Mouse (Mus musculus) v-Abl transformed pro-B cells (cell line): Measurements from ENCODE around the gene Mgarp.

ENCODE experiments used
- in situ Hi-C, 2 experiments: fragments of 400-800 bp; cut with MboI; formaldehyde crosslinking; loops; one replicate each; pipeline ENCODE4 v1.15.1; 2025; ENCODE audit not compliant: unreplicated experiment in 2 of 2

Gene Mgarp

GRCm38 (mm10) chr3:51373544-51373943 lies 23.0 kb downstream of the Mgarp start:
- in situ Hi-C loops = loop anchor here in 1 of 2 experiments (10.0 kb wide), 2 partner anchors 171 to 271 kb away; no protein-coding TSS in a partner anchor

GRCm38 (mm10) chr3:51372883-51373282 lies 23.7 kb downstream of the Mgarp start:
- in situ Hi-C loops = loop anchor here in 1 of 2 experiments (10.0 kb wide), 2 partner anchors 172 to 272 kb away; no protein-coding TSS in a partner anchor

- in situ Hi-C loops = loop anchor here in 1 of 2 experiments (10.0 kb wide), 2 partner anchors 173 to 273 kb away; no protein-coding TSS in a partner anchor
These were observed 24.7 kb downstream of the Mgarp start for GRCm38 (mm10) chr3:51371826-51372225.

GRCm38 (mm10) chr3:51368011-51368410 lies 28.5 kb downstream of the Mgarp start:
- in situ Hi-C loops = no loop called here

- in situ Hi-C loops = no loop called here
These were observed 29.6 kb downstream of the Mgarp start for GRCm38 (mm10) chr3:51366926-51367325.

GRCm38 (mm10) chr3:51365517-51365882 lies 31.0 kb downstream of the Mgarp start:
- in situ Hi-C loops = no loop called here

GRCm38 (mm10) chr3:51364703-51365516 lies 31.6 kb downstream of the Mgarp start:
- in situ Hi-C loops = loop anchor here in 1 of 2 experiments (5.0 kb wide), 1 partner anchor 133 kb away; no protein-coding TSS in a partner anchor

- in situ Hi-C loops = loop anchor here in 1 of 2 experiments (5.0 kb wide), 1 partner anchor 129 kb away; no protein-coding TSS in a partner anchor
These were observed 35.5 kb downstream of the Mgarp start for GRCm38 (mm10) chr3:51361066-51361465.

- in situ Hi-C loops = loop anchor here (5.0 to 10.0 kb wide), 2 partner anchors 125 to 127 kb away; no protein-coding TSS in a partner anchor
These were observed 36.8 kb downstream of the Mgarp start for GRCm38 (mm10) chr3:51359558-51360307.

GRCm38 (mm10) chr3:51358660-51359557 lies 37.6 kb downstream of the Mgarp start:
- in situ Hi-C loops = loop anchor here in 1 of 2 experiments (10.0 kb wide), 1 partner anchor 124 kb away; no protein-coding TSS in a partner anchor

GRCm38 (mm10) chr3:51358181-51358580 lies 38.4 kb downstream of the Mgarp start:
- in situ Hi-C loops = loop anchor here in 1 of 2 experiments (10.0 kb wide), 1 partner anchor 123 kb away; no protein-coding TSS in a partner anchor

GRCm38 (mm10) chr3:51357624-51358023 lies 38.9 kb downstream of the Mgarp start:
- in situ Hi-C loops = loop anchor here in 1 of 2 experiments (10.0 kb wide), 1 partner anchor 123 kb away; no protein-coding TSS in a partner anchor

- in situ Hi-C loops = loop anchor here in 1 of 2 experiments (10.0 kb wide), 1 partner anchor 122 kb away; no protein-coding TSS in a partner anchor
These were observed 39.5 kb downstream of the Mgarp start for GRCm38 (mm10) chr3:51357078-51357477.

GRCm38 (mm10) chr3:51354956-51355355 lies 41.6 kb downstream of the Mgarp start:
- in situ Hi-C loops = loop anchor here (5.0 to 10.0 kb wide), 2 partner anchors 68 to 120 kb away; no protein-coding TSS in a partner anchor

- in situ Hi-C loops = loop anchor here (5.0 to 10.0 kb wide), 2 partner anchors 67 to 119 kb away; no protein-coding TSS in a partner anchor
These were observed 42.5 kb downstream of the Mgarp start for GRCm38 (mm10) chr3:51354034-51354427.

- in situ Hi-C loops = loop anchor here (5.0 to 10.0 kb wide), 2 partner anchors 66 to 119 kb away; no protein-coding TSS in a partner anchor
These were observed 43.1 kb downstream of the Mgarp start for GRCm38 (mm10) chr3:51353325-51354033.

- in situ Hi-C loops = loop anchor here (5.0 to 10.0 kb wide), 2 partner anchors 64 to 116 kb away; no protein-coding TSS in a partner anchor
These were observed 45.7 kb downstream of the Mgarp start for GRCm38 (mm10) chr3:51350806-51351205.

GRCm38 (mm10) chr3:51348646-51349238 lies 47.8 kb downstream of the Mgarp start:
- in situ Hi-C loops = no loop called here
